Mouse (Mus musculus): ENCODE results near the gene Arrb1. TPM values are rescaled to one million over a fixed set of nuclear protein-coding genes. Genes with fewer than 3 reads are reported as not detected.
"Not testable (repeated sequence)": the region's sequence is repeated elsewhere in the genome, so short reads cannot be mapped to it uniquely, and the experiment has no call there.

Gene Arrb1
- total RNA-seq (2021): 100 to 1,000 TPM; 154 to 160 TPM
- long read RNA-seq, experiment 1, full-length matches to known transcripts: 4 of 64 reads
- long read RNA-seq, experiment 1, partial matches to known transcripts: 0 of 64 reads
- long read RNA-seq, experiment 1, other reads (novel, unspliced or antisense): 60 of 64 reads
- long read RNA-seq, experiment 2, full-length matches to known transcripts: 1 of 45 reads
- long read RNA-seq, experiment 2, partial matches to known transcripts: 0 of 45 reads
- long read RNA-seq, experiment 2, other reads (novel, unspliced or antisense): 44 of 45 reads

- intact Hi-C loops (cut with DNase I): no loop called here
- DNase-seq (ENCODE audit: low spot score in 2 of 2): peak; percentile 85 to 88
Measured at GRCm38 (mm10) chr7:99534901-99535735, at the start of gene Arrb1. Gene Arrb1 (plus strand): TSS chr7:99535466.

GRCm38 (mm10) chr7:99489708-99490107 lies 45.6 kb upstream of the Arrb1 start:
- DNase-seq (ENCODE audit: low spot score in 2 of 2): no peak
- intact Hi-C loops (cut with DNase I): loop anchor here (10.0 kb wide), 1 partner anchor 385 kb away; no protein-coding TSS in a partner anchor

- DNase-seq (ENCODE audit: low spot score in 2 of 2): no peak
- intact Hi-C loops (cut with DNase I): loop anchor here (10.0 kb wide), 1 partner anchor 376 kb away; no protein-coding TSS in a partner anchor
Measured at GRCm38 (mm10) chr7:99499128-99499527, 36.1 kb upstream of the Arrb1 start.

GRCm38 (mm10) chr7:99500201-99500600 lies 35.1 kb upstream of the Arrb1 start:
- intact Hi-C loops (cut with DNase I): loop anchor here (1.0 kb wide), 2 partner anchors 56 to 90 kb away; no protein-coding TSS in a partner anchor
- peak; percentile 87 to 91 for DNase-seq (ENCODE audit: low spot score in 2 of 2)

GRCm38 (mm10) chr7:99500655-99501054 lies 34.6 kb upstream of the Arrb1 start:
- intact Hi-C loops (cut with DNase I): loop anchor here (1.0 kb wide), 2 partner anchors 56 to 90 kb away; no protein-coding TSS in a partner anchor
- no peak for DNase-seq (ENCODE audit: low spot score in 2 of 2)

- no peak for DNase-seq (ENCODE audit: low spot score in 2 of 2)
- intact Hi-C loops (cut with DNase I): no loop called here
Measured at GRCm38 (mm10) chr7:99501148-99501547, 34.1 kb upstream of the Arrb1 start.

GRCm38 (mm10) chr7:99504556-99504955 lies 30.7 kb upstream of the Arrb1 start:
- intact Hi-C loops (cut with DNase I): no loop called here
- DNase-seq (ENCODE audit: low spot score in 2 of 2): no peak

- not testable (repeated sequence) for DNase-seq (ENCODE audit: low spot score in 2 of 2)
- intact Hi-C loops (cut with DNase I): loop anchor here (5.0 kb wide), 1 partner anchor 289 kb away; no protein-coding TSS in a partner anchor
Measured at GRCm38 (mm10) chr7:99508187-99508586, 27.1 kb upstream of the Arrb1 start.

GRCm38 (mm10) chr7:99510087-99510501 lies 25.2 kb upstream of the Arrb1 start:
- intact Hi-C loops (cut with DNase I): no loop called here

GRCm38 (mm10) chr7:99516092-99516813 lies 19.0 kb upstream of the Arrb1 start:
- intact Hi-C loops (cut with DNase I): no loop called here
- no peak for DNase-seq (ENCODE audit: low spot score in 2 of 2)

More at GRCm38 (mm10) chr7:99510087-99510501, 25.2 kb upstream of the Arrb1 start:
- peak; percentile 62 to 87 for DNase-seq (ENCODE audit: low spot score in 2 of 2)

- intact Hi-C loops (cut with DNase I): no loop called here
- DNase-seq (ENCODE audit: low spot score in 2 of 2): no peak
Measured at GRCm38 (mm10) chr7:99516814-99517157, 18.5 kb upstream of the Arrb1 start.

- intact Hi-C loops (cut with DNase I): no loop called here
Measured at GRCm38 (mm10) chr7:99518954-99519644, 16.2 kb upstream of the Arrb1 start.

GRCm38 (mm10) chr7:99523121-99523520 lies 12.1 kb upstream of the Arrb1 start:
- no peak for DNase-seq (ENCODE audit: low spot score in 2 of 2)
- intact Hi-C loops (cut with DNase I): no loop called here

More at GRCm38 (mm10) chr7:99518954-99519644, 16.2 kb upstream of the Arrb1 start:
- DNase-seq (ENCODE audit: low spot score in 2 of 2): no peak

GRCm38 (mm10) chr7:99523837-99524236 lies 11.4 kb upstream of the Arrb1 start:
- DNase-seq (ENCODE audit: low spot score in 2 of 2): no peak
- intact Hi-C loops (cut with DNase I): no loop called here

- intact Hi-C loops (cut with DNase I): no loop called here
- no peak for DNase-seq (ENCODE audit: low spot score in 2 of 2)
Measured at GRCm38 (mm10) chr7:99528547-99528946, 6.7 kb upstream of the Arrb1 start.

- intact Hi-C loops (cut with DNase I): no loop called here
- DNase-seq (ENCODE audit: low spot score in 2 of 2): no peak
Measured at GRCm38 (mm10) chr7:99529410-99529809, 5.9 kb upstream of the Arrb1 start.

GRCm38 (mm10) chr7:99531408-99531970 lies 3.8 kb upstream of the Arrb1 start:
- intact Hi-C loops (cut with DNase I): no loop called here
- DNase-seq (ENCODE audit: low spot score in 2 of 2): no peak

- intact Hi-C loops (cut with DNase I): no loop called here
Measured at GRCm38 (mm10) chr7:99532526-99532925, 2.7 kb upstream of the Arrb1 start.

GRCm38 (mm10) chr7:99533600-99533999 lies 1.7 kb upstream of the Arrb1 start:
- DNase-seq (ENCODE audit: low spot score in 2 of 2): no peak
- intact Hi-C loops (cut with DNase I): no loop called here

More at GRCm38 (mm10) chr7:99532526-99532925, 2.7 kb upstream of the Arrb1 start:
- no peak for DNase-seq (ENCODE audit: low spot score in 2 of 2)

All from left cerebral cortex, postnatal 14 days (tissue).